Mouse (Mus musculus) left cerebral cortex, postnatal 14 days (tissue): ENCODE results near the gene Zmiz2. TPM values are rescaled to one million over a fixed set of nuclear protein-coding genes. Genes with fewer than 3 reads are reported as not detected.
"Not testable (repeated sequence)": the region's sequence is repeated elsewhere in the genome, so short reads cannot be mapped to it uniquely, and the experiment has no call there.

Source experiments
- DNase-seq, 2 experiments: peaks; one replicate each; pipeline ENCODE4 v3.0.0; 2021 to 2022; ENCODE audit warnings: low spot score in 2 of 2, mixed read lengths in 1 of 2
- intact Hi-C: fragments of 180-260 bp; cut with DNase I; formaldehyde crosslinking; loops from one replicate; pipeline ENCODE4 v1.15.1; 2025
- long read RNA-seq, 2 experiments: library from polyadenylated mRNA; stranded (forward); transcript quantifications; one replicate each; pipeline ENCODE4 v2.0.0; 2021
- total RNA-seq, 2 experiments: library from RNA; stranded (reverse); gene quantifications; 2 replicates each; pipeline ENCODE4 v1.2.3; 2021

The Zmiz2 gene
- total RNA-seq = 100 to 1,000 TPM; 202 to 213 TPM
- long read RNA-seq, experiment 1, full-length matches to known transcripts = 9 of 150 reads
- long read RNA-seq, experiment 1, partial matches to known transcripts = 120 of 150 reads
- long read RNA-seq, experiment 1, other reads (novel, unspliced or antisense) = 21 of 150 reads
- long read RNA-seq, experiment 2, full-length matches to known transcripts = 8 of 119 reads
- long read RNA-seq, experiment 2, partial matches to known transcripts = 67 of 119 reads
- long read RNA-seq, experiment 2, other reads (novel, unspliced or antisense) = 44 of 119 reads

DNA sequence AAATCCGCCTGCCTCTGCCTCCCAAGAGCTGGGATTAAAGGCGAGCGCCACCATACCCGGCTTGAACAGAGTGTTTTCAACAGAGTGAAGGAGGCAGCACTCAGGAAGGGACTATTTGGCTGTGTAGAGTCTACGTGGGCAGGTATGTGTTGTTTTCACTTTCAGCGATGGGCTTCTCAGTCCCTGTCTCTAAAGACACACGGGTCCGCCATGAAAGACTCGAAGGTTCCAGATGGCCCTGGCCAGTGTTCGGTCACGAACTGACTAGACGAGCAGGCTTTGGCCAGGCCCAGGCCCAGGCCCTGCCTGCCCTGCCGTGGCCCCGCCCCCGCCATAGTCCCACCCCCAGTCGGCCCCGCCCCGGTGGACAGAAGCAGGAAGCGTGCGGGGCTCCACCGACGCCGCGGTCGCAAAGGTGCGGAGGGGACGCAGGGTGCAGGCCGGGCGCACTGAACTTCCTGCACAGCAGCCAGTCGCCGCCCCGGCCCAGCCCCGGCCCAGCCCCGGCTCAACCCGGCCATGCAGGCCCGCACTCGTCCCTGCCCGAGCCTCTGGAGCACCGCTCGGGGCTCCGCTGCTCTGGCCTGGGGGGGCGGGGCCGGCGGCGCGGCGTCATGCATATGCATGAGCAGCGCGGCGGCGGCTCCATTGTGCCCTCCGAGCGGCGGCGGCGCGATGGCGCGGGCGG, at the start of gene Zmiz2:
Gene Zmiz2 (plus strand): TSS at position 349 of the 688 bp plus-strand sequence.
- DNase-seq = peak; percentile 93 to 95
- intact Hi-C loops = no loop called here

DNA sequence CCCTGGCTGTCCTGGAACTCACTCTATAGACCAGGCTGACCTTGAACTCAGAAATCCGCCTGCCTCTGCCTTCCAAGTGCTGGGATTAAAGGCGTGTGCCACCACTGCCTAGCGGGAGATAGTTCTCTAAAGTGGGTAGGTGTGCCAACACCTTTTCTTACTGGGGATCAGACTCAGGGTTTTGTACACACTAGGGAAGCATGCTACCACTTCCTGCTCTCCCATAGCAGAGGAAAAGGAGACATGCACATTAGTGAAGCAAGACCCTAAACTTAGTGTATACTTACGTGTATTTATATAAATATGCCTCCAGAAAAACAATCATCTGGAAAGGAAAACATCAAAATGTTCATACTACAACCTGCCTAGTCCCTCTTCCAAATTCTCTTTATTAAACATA, 42.9 kb upstream of the Zmiz2 start:
- DNase-seq = no peak
- intact Hi-C loops = no loop called here

DNA sequence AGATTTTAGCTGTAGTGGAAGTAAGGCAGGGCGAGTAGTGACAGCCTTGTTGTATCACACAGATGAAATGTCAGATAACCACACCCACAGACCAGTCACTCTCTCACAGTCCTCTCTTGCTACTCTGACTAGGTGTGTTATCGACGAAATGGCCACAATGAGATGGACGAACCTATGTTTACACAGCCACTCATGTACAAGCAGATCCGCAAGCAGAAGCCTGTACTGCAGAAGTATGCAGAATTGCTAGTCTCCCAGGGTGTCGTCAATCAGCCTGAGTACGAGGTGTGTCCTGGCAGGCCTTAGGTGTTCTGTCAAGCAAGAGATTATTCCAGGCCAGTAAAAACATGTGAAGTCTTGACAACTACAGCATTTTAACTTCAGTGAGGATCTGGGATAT, 41.9 kb upstream of the Zmiz2 start:
- intact Hi-C loops = no loop called here

DNA sequence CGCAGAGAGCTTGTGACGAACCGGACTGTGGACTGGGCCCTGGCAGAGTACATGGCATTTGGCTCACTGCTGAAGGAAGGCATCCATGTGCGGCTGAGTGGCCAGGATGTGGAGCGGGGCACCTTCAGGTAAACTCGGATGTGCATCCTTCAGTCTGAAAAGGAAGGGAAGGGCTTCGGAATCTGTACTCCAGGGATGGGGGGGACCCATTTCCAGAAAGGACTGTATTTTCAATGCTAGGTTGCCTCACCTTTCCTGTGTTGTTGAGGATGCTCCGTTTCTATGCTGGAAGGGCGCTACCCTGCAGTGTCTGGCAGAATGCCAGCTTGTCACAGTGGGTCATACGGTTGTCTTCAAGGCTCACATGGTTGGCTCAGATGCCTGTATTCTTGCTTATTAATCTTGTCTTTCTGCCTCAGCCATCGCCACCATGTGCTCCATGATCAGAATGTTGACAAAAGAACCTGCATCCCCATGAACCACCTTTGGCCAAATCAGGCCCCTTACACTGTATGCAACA, 40.1 kb upstream of the Zmiz2 start:
- no peak for DNase-seq
- intact Hi-C loops = no loop called here

More for the DNA sequence above, 41.9 kb upstream of the Zmiz2 start:
- no peak for DNase-seq

DNA sequence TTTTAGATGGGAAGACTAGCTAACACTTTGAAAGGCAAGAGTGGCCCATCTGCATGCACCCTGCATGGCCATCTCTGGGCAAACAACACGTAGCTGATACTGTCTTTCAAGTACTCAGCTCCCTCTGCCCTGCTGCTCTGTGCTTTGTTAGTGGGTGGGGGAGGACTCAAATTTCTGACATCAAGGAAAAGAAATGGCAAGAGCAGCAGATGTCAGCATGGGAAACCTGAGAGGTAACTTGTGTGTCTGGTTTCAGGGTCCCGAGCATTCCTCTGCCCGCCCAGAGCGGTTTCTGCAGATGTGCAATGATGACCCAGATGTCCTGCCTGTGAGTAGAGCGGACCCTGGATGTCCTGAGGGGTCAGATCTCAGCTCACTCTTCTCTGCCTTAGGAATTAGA, 39.3 kb upstream of the Zmiz2 start:
- intact Hi-C loops = no loop called here
- no peak for DNase-seq

DNA sequence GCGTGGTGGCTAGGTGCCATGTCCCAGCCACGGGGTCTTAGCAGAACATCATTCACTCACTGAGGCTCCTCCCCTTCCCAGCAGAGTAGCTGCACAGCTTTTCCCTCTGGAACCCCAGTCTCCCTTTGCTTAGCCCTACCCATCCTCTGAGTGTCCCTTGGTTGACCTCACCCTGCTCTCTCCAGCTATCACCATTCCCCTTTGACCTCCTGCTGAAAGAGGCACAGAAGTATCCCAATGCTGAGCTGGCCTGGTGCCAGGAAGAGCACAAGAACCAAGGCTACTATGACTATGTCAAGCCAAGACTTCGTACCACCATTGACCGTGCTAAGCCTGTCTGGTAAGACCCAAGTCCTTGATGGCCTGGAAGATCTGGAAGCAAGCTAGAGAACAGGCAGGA, 33.8 kb upstream of the Zmiz2 start:
- intact Hi-C loops = no loop called here

DNA sequence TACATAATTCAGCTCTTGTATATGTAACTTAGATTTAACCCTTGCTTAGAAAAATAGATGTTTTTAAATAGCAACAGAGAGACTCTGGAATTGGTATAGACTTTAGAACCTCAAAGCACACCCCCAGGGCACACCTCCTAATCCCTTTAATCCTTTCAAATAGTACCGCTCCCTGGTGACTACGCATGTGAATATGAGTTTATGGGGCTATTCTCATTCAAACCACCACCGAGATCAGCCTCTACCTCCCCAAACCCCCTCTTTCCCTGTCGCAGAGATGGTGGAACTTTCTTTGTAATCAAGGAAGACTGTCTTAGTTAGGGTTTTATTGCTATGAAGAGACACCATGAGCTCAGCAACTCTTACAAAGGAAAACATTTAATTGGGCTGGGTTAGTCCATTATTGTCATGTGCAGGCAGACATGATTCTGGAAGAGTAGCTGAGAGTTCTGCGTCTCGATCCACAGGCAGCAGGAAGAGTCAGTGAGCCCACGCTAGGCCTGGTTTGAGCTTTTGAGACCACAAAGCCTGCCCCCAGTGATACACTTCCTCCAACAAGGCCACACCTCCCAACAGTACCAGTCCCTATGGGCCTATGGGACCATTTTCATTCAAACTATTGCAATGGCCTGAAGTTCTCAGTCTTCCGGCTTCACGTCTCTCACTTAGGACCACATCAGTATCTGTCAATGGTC, 24.1 kb upstream of the Zmiz2 start:
- intact Hi-C loops = no loop called here
- DNase-seq = no peak

More for the DNA sequence above, 33.8 kb upstream of the Zmiz2 start:
- DNase-seq = no peak

DNA sequence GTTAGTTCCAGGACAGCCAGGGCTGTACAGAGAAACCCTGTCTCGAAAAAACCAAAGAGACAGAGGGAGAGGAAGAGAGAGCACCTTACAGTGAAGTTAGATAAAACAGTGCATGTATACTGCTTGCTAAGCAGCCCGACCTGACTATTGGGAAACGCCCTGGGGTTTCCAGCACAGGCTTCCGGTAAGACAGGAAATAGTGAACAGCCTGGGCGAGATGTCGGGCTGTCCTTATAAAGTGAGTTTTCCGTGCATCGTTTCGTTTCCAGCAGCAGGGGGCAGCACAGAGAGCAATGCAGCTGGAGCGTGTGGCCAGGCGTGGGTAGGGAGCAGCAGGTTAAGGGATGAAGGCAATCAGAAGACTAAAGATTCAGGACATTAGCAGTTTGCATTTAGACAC, 23.0 kb upstream of the Zmiz2 start:
- peak; percentile 62 to 67 for DNase-seq
- intact Hi-C loops = no loop called here

DNA sequence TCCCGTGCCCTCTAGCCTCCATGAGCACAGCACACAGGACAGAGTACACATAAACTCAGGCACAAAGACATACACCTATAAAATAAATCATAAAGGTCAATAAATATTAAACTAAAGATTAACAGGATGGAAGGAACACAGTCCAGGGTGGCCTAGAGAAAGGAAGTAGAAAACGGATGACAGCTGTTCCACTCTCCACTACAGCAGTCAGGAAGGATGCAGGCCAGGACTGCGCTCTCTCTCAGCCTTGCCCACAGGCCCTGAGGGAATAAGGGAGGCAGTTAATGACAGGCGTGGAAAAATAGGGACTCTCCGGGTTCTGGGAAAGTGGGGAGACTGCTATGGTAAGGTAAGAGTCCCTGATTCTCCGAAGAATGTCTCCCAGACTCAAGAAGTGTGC, 22.4 kb upstream of the Zmiz2 start:
- DNase-seq = no peak
- intact Hi-C loops = no loop called here

DNA sequence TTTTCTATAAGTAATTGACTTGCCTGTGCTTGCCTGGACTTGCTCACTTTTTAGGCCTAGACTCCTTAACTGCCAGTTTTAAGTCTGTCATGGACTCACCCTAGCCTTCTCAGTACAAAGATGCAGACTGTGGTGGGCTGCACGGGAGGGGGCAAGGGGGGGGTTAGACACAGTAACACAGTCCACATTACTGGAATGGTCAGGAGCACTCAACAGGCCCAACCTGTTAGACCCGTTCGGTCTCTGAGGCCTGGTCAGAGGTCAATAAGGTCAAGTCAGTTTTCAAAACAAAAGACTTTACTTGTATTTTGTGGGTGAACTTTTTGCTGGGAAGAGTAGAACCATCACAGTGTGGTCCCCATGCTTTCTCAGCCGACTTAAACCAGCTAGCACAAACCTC, 21.7 kb upstream of the Zmiz2 start:
- intact Hi-C loops = no loop called here
- no peak for DNase-seq

DNA sequence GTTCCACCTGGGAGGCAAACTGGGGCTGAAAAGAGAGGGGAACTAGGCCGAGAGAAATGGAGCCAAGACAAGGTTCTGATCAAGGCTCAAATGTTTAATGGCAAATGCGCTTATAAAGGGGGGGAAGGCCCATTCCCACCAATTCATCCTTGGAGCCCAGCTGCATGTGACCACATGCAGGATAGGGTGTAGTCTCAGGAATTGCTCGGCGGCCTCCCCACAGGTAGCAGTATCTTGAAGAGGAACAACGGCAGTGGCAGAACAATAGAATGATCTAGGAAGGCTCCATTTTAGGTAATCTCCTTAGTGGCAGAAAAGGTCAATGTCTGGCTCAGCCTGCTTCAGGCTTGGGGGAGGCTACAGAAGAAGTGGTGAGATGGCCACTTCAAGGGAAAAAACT, 20.9 kb upstream of the Zmiz2 start:
- DNase-seq, intact Hi-C loops: not testable (repeated sequence)

DNA sequence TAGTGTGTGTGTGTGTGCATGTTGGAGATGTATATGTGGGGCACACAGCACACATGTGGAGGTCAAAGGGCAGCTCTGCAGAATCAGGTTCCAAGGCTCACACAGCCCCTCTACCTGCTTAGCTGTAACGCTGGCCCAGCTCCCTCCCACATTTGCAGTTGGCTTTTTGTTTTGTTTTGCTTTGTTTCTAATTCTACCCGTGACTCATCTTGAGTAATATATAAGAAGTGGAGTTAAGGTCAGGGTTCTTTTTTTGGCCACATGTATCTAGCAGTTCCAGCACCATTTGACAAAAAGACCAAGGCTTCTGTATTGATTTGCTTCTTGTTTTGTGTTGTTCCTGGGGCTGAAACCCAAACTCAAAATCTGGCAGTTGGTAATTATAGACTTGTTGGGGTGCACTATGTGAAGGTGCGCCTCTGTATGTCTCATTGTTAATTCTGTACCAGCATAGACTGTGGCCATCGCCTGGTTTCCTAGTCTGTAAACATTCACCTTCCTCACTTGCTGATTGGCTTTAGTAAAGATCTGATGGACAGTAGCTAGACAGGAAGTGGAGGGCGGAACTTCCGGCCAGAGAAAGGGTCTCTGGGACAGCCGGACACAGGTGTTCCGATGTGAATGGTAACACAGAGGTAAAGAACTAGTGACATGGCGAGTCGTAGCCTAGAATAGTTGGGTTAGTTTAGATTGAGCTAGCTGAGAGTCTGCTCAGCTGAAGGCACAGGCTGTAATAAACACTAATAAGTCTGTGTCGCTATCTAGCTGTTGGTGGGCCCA, 17.3 kb upstream of the Zmiz2 start:
- intact Hi-C loops = no loop called here
- DNase-seq = no peak

DNA sequence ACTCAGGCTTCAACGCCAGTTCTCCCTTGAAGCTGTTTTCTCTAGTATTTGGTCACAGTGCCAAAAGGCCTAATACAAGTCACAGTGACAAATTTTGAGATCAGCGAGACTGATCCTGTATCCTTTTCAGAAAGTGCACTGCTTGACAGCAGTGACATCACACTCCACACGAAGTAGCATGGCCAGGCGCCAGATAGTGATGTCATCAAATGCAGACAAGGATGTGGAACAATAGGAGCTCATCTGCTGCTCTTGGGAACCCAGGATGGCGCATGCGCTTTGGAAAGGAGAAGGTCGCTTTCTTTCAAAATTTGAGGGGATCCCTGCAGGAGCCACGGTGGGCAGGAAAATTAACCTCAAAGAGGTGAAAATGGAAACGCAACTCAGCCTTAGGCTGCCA, 16.1 kb upstream of the Zmiz2 start:
- DNase-seq = no peak
- intact Hi-C loops = no loop called here

DNA sequence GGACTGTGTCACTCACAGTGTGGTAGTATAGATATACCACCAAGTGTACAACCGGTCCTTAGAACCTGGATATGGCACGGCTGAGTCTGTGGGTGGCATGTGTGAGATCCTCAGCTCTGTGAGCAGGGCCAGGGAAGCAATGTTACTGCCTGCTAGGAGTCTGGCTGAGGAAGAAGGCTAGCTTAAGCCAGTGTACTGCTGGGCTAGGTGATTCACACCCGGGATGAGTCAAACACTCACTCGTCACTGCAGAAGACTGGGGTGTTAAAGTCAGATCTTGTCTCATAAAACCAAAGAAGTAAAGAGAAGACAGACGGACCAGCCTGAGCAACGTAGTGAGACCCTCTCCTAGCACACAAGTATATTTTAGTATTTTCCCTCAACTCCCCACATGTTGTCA, 8.0 kb upstream of the Zmiz2 start:
- no peak for DNase-seq
- intact Hi-C loops = no loop called here

DNA sequence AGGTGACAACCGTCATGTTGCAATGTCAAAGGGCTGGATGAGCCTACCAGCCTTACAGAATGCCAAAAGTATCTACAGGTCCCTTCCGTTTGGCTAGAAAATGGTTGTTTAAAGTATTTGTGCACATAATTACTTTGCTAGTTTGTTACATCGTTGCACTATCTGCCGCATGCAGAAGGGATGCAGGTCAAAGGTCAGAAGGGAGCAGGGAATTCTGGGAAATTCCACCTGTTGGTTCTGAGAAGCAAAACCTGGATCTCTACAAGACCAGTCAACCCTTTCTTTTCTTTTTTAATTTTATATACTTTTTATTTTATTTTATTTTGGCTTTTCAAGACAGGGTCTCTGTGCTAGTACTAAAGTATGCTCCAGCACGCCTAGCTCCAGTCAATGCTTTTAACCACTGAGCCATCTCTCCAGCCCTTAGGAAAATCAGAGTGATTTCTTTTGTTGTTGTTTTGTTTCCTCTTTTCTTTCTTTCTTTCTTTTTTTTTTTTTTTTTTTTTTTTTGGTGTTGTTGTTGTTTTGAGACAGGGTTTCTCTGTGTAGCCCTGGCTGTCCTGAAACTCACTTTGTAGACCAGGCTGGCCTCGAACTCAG, 648 bp upstream of the Zmiz2 start:
- intact Hi-C loops = no loop called here
- no peak for DNase-seq

DNA sequence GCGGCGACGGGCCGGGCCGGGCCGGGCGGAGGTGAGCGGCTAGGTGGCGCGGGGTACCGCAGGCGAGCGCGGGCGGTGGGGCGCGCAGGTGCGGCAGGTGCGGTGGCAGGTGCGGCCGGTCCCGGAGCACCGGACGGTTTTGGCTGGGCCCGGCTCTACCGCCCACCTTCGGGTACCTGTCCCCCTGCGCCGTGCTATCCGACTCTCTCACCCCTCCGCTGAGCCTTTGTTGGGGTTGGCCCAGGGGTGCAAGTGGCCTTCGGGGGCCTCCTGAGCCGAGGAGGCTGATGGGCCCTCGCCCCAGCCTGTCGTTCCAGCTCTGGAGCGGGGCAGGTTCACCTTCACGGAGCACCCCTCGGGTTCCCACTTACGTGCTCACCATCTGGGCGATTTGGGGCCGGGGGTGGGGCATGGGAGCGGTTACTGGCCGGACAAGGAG, 628 bp downstream of the Zmiz2 start:
- DNase-seq = no peak
- intact Hi-C loops = no loop called here

DNA sequence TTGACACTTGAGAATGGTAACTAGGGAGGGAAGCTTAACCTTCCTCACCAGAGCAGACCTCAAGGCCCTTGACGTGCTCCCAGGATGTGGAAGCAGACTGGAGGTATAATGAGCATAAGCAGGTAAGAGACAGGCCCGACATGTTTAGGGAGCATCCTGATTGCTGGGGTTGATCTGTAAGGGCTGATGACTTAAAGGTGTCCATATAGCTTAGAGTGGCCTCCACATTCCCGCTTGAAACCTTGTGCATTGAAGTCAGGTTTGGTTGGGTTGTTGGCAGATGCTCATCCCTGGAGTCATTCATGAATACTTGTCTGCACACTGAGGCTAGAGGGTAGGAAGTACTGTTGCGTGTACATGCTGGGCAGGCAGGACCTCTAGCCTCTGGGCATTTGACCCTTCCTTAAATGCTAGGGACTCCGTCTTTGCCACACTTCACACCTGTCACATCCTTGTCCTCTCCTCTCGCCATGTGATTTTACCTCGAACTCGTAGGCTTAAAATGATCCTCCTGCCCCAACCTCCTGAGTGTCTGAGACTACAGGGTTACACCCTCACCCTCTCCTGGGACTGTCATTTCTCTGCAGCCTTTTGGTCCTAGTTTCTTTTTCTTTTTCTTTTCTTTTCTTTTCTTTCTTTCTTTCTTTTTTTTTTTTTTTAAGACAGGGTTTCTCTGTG, 1.6 kb downstream of the Zmiz2 start:
- intact Hi-C loops = no loop called here
- no peak for DNase-seq

DNA sequence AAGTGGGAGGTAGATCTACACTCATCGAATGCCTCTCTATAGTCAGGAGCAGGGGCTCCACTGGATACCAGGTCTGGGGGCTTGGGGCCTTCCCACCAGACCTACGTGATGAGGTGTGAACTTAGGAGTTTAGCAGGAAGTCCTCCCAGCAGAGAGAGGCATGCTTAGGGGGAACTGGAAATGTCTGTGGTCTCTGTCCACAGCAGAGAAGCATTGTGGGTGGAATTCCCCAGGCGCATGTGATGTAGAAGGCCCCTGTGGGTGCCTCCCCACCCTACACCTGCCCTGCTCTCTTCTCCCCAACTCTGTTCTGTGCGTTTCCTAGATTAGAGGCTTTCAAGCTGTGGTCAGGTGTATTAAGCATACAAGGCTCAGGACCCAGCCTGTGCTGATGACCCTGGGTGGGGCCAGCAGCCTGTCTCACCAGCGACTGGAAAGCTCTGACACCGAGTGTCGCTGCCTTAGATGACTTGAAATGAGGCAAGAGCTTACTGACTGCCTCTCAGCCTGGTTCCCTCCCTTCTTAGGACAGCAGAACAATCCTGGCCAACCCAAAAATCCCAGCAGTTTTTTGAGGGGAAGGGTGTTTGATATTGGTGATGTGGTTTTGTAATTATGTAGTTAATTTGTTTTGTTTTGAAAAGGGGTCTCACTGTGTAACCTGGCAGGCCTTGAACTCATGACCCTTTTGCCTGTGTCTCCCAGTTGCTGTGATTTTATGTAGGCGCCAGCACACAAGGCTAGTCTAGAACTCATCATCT, 2.8 kb downstream of the Zmiz2 start:
- no peak for DNase-seq
- intact Hi-C loops = no loop called here
